Mouse (Mus musculus) liver, embryonic 13.5 days (tissue): ENCODE results near the gene Olfr239. TPM values are rescaled to one million over a fixed set of nuclear protein-coding genes. Genes with fewer than 3 reads are reported as not detected.
"Not testable (repeated sequence)": the region's sequence is repeated elsewhere in the genome, so short reads cannot be mapped to it uniquely, and the experiment has no call there.

Experiments used
- ATAC-seq: fragments of 200-750 bp; cut with Nextera tagmentation; 2 replicates; pipeline ENCODE4 v1.8.0; 2017; ENCODE audit warnings: low read depth, mild to moderate bottlenecking, moderate number of reproducible peaks, moderate library complexity
- DNase-seq: peaks from one replicate; pipeline ENCODE4 v3.0.0; 2022
- H3K27ac ChIP-seq: fragments of 300-500 bp; sonication (generic); 2 replicates; pipeline ENCODE4 v1.5.1; 2015; ENCODE audit warnings: moderate library complexity, mild to moderate bottlenecking, inconsistent platforms
- H3K27me3 ChIP-seq: fragments of 300-500 bp; sonication (generic); 2 replicates; pipeline ENCODE4 v1.6.1; 2015; ENCODE audit warnings: mild to moderate bottlenecking, inconsistent platforms
- H3K36me3 ChIP-seq: fragments of 300-500 bp; sonication (generic); 2 replicates; pipeline ENCODE4 v1.6.1; 2015; ENCODE audit warnings: mild to moderate bottlenecking, inconsistent platforms
- H3K4me1 ChIP-seq: fragments of 300-500 bp; sonication (generic); replicated peaks from 2 replicates; pipeline ENCODE4 v1.6.1; 2015; ENCODE audit warnings: inconsistent platforms
- H3K4me2 ChIP-seq: fragments of 300-500 bp; sonication (generic); 2 replicates; pipeline ENCODE4 v1.6.1; 2015; ENCODE audit warnings: inconsistent platforms, mild to moderate bottlenecking, moderate library complexity
- H3K4me3 ChIP-seq: fragments of 300-500 bp; sonication (generic); replicated peaks from 2 replicates; pipeline ENCODE4 v1.5.1; 2015; ENCODE audit warnings: mild to moderate bottlenecking, inconsistent platforms
- H3K9ac ChIP-seq: fragments of 300-500 bp; sonication (generic); 2 replicates; pipeline ENCODE4 v1.6.1; 2015; ENCODE audit warnings: mild to moderate bottlenecking, inconsistent platforms
- H3K9me3 ChIP-seq: fragments of 300-500 bp; sonication (generic); replicated peaks from 2 replicates; pipeline ENCODE4 v1.6.1; 2016; ENCODE audit warnings: inconsistent platforms
- WGBS: fragments of 180-500 bp; shearing (Covaris S2); methylation state at CpG from one replicate; pipeline ENCODE4 v1.1.7; 2015; ENCODE audit not compliant: insufficient replicate concordance; 5-methylcytosine and 5-hydroxymethylcytosine counted together
- polyA plus RNA-seq: library from polyadenylated mRNA; unstranded; fragments of >200 nt; fragmentation: Nextera tagmentation; extraction: Ambion mirVana; gene quantifications from 2 replicates; pipeline ENCODE4 v1.2.1, GENCODE M21; 2015

Gene Olfr239
- polyA plus RNA-seq: not detected in 2 replicates

- H3K4me3 ChIP-seq, H3K27ac ChIP-seq, H3K9ac ChIP-seq, DNase-seq, H3K36me3 ChIP-seq, H3K27me3 ChIP-seq, H3K4me1 ChIP-seq, H3K9me3 ChIP-seq, H3K4me2 ChIP-seq, ATAC-seq: not testable (repeated sequence)
- no CpG with 5 or more reads among the region's 2 CpGs for WGBS
Measured at GRCm38 (mm10) chr17:33191002-33191401, at the start of gene Olfr239. Gene Olfr239 (plus strand): TSS chr17:33191302.

- H3K27me3 ChIP-seq, H3K4me3 ChIP-seq, DNase-seq, H3K27ac ChIP-seq, ATAC-seq, H3K9me3 ChIP-seq, H3K9ac ChIP-seq, H3K4me2 ChIP-seq, H3K4me1 ChIP-seq, H3K36me3 ChIP-seq: not testable (repeated sequence)
- WGBS: 38% methylated on average over 1 of the region's 1 CpGs
Measured at GRCm38 (mm10) chr17:33168147-33168546, 23.0 kb upstream of the Olfr239 start, which contains the start of gene Olfr55. Gene Olfr55 (plus strand): TSS chr17:33168447.

GRCm38 (mm10) chr17:33221590-33221989, 30.5 kb downstream of the Olfr239 start, which contains the start of gene Olfr1564:
Gene Olfr1564 (minus strand): TSS chr17:33221690.
- H3K9me3 ChIP-seq: peaks cover 4% of the 10 kb centered on the region; the same call in 1 of the 2 replicates
- no peak within 1 kb of the TSS for H3K4me3 ChIP-seq
- 57% methylated on average over 2 of the region's 2 CpGs for WGBS
- H3K4me1 ChIP-seq: no peaks in the 10 kb centered on the region
- H3K9ac ChIP-seq: no peak within 1 kb of the TSS
- no peaks in the 10 kb centered on the region for H3K27me3 ChIP-seq
- no peak for DNase-seq
- H3K36me3 ChIP-seq: no peaks in the 10 kb centered on the region
- no peak within 1 kb of the TSS for H3K27ac ChIP-seq
- ATAC-seq: no peak
- H3K4me2 ChIP-seq: no peak within 1 kb of the TSS

GRCm38 (mm10) chr17:33236646-33237045, 45.5 kb downstream of the Olfr239 start:
- not testable (repeated sequence) for H3K4me3 ChIP-seq, H3K4me2 ChIP-seq, H3K27me3 ChIP-seq, H3K9me3 ChIP-seq, ATAC-seq, H3K9ac ChIP-seq, H3K27ac ChIP-seq, DNase-seq, H3K4me1 ChIP-seq
- 71% methylated on average over 1 of the region's 1 CpGs for WGBS
- peaks cover 14% of the 10 kb centered on the region for H3K36me3 ChIP-seq

Other genes starting within 250 kb of the Olfr239 start
- 4.0 and 5.0 TPM in 2 replicates for gene Cyp4f13, start 243.9 kb upstream of the Olfr239 start, polyA plus RNA-seq
- gene Zfp472, start 225.5 kb upstream of the Olfr239 start, polyA plus RNA-seq: 6.4 and 6.5 TPM in 2 replicates
- 3.5 and 4.0 TPM in 2 replicates for gene Zfp952, start 198.2 kb upstream of the Olfr239 start, polyA plus RNA-seq
- 2.7 and 3.3 TPM in 2 replicates for gene Zfp763, start 157.9 kb upstream of the Olfr239 start, polyA plus RNA-seq
- gene 4921501E09Rik, start 123.2 kb upstream of the Olfr239 start, polyA plus RNA-seq: not detected in 2 replicates
- 1.5 TPM in 2 replicates for gene Zfp563, start 102.0 kb upstream of the Olfr239 start, polyA plus RNA-seq
- gene Morc2b, start 51.6 kb upstream of the Olfr239 start, polyA plus RNA-seq: not detected in 2 replicates
- not detected in 2 replicates for gene Olfr55, start 22.9 kb upstream of the Olfr239 start, polyA plus RNA-seq
- gene Olfr1564, start 30.4 kb downstream of the Olfr239 start, polyA plus RNA-seq: not detected in 2 replicates
- gene Zfp955a, start 63.8 kb downstream of the Olfr239 start, polyA plus RNA-seq: 5.1 and 5.6 TPM in 2 replicates
- gene Olfr63, start 73.4 kb downstream of the Olfr239 start, polyA plus RNA-seq: 0.01 TPM in 2 replicates
- gene Zfp955b, start 98.2 kb downstream of the Olfr239 start, polyA plus RNA-seq: 2.7 and 3.3 TPM in 2 replicates
- gene Zfp81, start 167.6 kb downstream of the Olfr239 start, polyA plus RNA-seq: 3.2 and 3.4 TPM in 2 replicates
- gene Zfp101, start 203.3 kb downstream of the Olfr239 start, polyA plus RNA-seq: 7.9 and 11.0 TPM in 2 replicates
- gene Actl9, start 241.6 kb downstream of the Olfr239 start, polyA plus RNA-seq: not detected in 2 replicates